Comparison of ENCODE assay signal across 9 mouse cellular contexts in genomic region chr7:67713820-67714510, GRCm38 (mm10). TPM values are rescaled to one million over a fixed set of nuclear protein-coding genes. Genes with fewer than 3 reads are reported as not detected.
DNase-seq lines count a peak whose midpoint lies in the region; ATAC-seq and TF ChIP-seq lines count a peak whose summit lies in the region.
"Had no signal": no experiment of that assay in that cellular context is flagged by ENCODE, and none has a peak within 500 bp of the region (broad histone marks: within the 10 kb centered on the region; RNA-seq: fewer than 3 reads in every experiment).

No protein-coding gene starts in this region.

- DNase-seq in frontal cortex, postnatal 25 days (ENCODE audit: low spot score in 2 of 2), result no peak
- peak; percentile 21 to 26 for DNase-seq in heart, adult 9 months (ENCODE audit: low spot score in 2 of 2)
- peak; percentile 20 for DNase-seq in layer of hippocampus, adult 9-10 months (ENCODE audit: low spot score)
- DNase-seq in spleen, adult 18-20 months, result no peak
- no peak for DNase-seq in thymus, adult 18-20 months

- H3K27me3 ChIP-seq in midbrain, embryonic 12.5 days, result no peaks in the 10 kb centered on the region
- H3K27me3 ChIP-seq: limb, embryonic 13.5 days had no signal

- ATAC-seq in frontal cortex, adult (ENCODE audit: low TSS enrichment), result peak; percentile 51
- peak; percentile 80; the same call in 1 of the 2 replicates for ATAC-seq in midbrain, embryonic 12.5 days (ENCODE audit: low FRiP score, low read depth)

- 61% methylated on average over 19 of the region's 19 CpGs for WGBS in midbrain, embryonic 12.5 days

- no peak for TF ChIP-seq POLR2A in cortical plate, adult 2 months (IDR thresholded peaks at IDR 0.05; ENCODE audit: extremely low read depth, insufficient read depth, low read length)

- no peak overlapping the region for H3K4me3 ChIP-seq in cortical plate, adult 2 months (ENCODE audit: insufficient read depth, low read length)
- no peak overlapping the region for H3K4me3 ChIP-seq in midbrain, embryonic 12.5 days
- H3K4me3 ChIP-seq: limb, embryonic 13.5 days had no signal

- peak overlapping the region; percentile 21; the same call in 1 of the 2 replicates for H3K4me2 ChIP-seq in midbrain, embryonic 12.5 days (replicated peaks)
- H3K4me2 ChIP-seq: limb, embryonic 13.5 days had no signal

- no peak for TF ChIP-seq CTCF in cortical plate, adult 2 months (IDR thresholded peaks at IDR 0.05; ENCODE audit: extremely low read depth, insufficient read depth, low read length)

- peak overlapping the region; percentile 49; the same call in 1 of the 2 replicates for H3K27ac ChIP-seq in cortical plate, adult 2 months (ENCODE audit: insufficient read depth, low read length)
- peak overlapping the region; percentile 77 for H3K27ac ChIP-seq in midbrain, embryonic 12.5 days (replicated peaks)
- H3K27ac ChIP-seq: limb, embryonic 13.5 days had no signal

- peaks cover 24% of the 10 kb centered on the region for H3K36me3 ChIP-seq in midbrain, embryonic 12.5 days

- peaks cover 5% of the 10 kb centered on the region; the same call in 1 of the 2 replicates for H3K4me1 ChIP-seq in cortical plate, adult 2 months (ENCODE audit: control insufficient read depth, insufficient read depth, low read length)
- H3K4me1 ChIP-seq in midbrain, embryonic 12.5 days, result peaks cover 18% of the 10 kb centered on the region
- H3K4me1 ChIP-seq: limb, embryonic 13.5 days had no signal

- H3K9me3 ChIP-seq in midbrain, embryonic 12.5 days, result 0 out of 2 replicates have a peak, but pooled peaks cover 4% of the 10 kb centered on the region
- H3K9me3 ChIP-seq: limb, embryonic 13.5 days had no signal

- H3K9ac ChIP-seq in midbrain, embryonic 12.5 days (replicated peaks), result peak overlapping the region; percentile 25; the same call in 1 of the 2 replicates
- H3K9ac ChIP-seq: limb, embryonic 13.5 days had no signal

RNA-seq across cellular contexts. Expression of gene Synm, which starts 45.6 kb away (rescaled TPM):
- polyA plus RNA-seq in cortical plate, adult 2 months (2012; rRNA removed), result 12.0 and 13.6 TPM in 2 replicates
- polyA plus RNA-seq in midbrain, embryonic 12.5 days (2016; fragmentation: Nextera tagmentation; extraction: Ambion mirVana), result 1.9 and 2.4 TPM in 2 replicates

Comparison
In these comparisons a context has a peak if more than half of its experiments do, and no peak if none do; other contexts are left out.
1. DNase-seq: peak in heart, adult 9 months (2 of 2) and layer of hippocampus, adult 9-10 months (single experiment); none in frontal cortex, postnatal 25 days (0 of 2), spleen, adult 18-20 months (0 of 2) and thymus, adult 18-20 months (0 of 2).